Mouse (Mus musculus) small intestine, adult 2 months (tissue): ENCODE data around the gene Zfp90.

Experiments
- CTCF ChIP-seq: fragments of 200-500 bp; IDR thresholded peaks from 2 replicates; pipeline ENCODE4 v1.5.1; 2012; ENCODE audit warnings: low read depth, mild to moderate bottlenecking, control low read depth, inconsistent platforms, low read length, moderate library complexity, mixed read lengths; ENCODE audit not compliant: insufficient replicate concordance, insufficient read length; ENCODE audit errors: extremely low read depth
- POLR2A ChIP-seq: fragments of 200-500 bp; IDR thresholded peaks from 2 replicates; pipeline ENCODE4 v1.6.1; 2012; ENCODE audit warnings: low read depth, mild to moderate bottlenecking, control low read depth, inconsistent platforms, low read length, moderate library complexity

DNA sequence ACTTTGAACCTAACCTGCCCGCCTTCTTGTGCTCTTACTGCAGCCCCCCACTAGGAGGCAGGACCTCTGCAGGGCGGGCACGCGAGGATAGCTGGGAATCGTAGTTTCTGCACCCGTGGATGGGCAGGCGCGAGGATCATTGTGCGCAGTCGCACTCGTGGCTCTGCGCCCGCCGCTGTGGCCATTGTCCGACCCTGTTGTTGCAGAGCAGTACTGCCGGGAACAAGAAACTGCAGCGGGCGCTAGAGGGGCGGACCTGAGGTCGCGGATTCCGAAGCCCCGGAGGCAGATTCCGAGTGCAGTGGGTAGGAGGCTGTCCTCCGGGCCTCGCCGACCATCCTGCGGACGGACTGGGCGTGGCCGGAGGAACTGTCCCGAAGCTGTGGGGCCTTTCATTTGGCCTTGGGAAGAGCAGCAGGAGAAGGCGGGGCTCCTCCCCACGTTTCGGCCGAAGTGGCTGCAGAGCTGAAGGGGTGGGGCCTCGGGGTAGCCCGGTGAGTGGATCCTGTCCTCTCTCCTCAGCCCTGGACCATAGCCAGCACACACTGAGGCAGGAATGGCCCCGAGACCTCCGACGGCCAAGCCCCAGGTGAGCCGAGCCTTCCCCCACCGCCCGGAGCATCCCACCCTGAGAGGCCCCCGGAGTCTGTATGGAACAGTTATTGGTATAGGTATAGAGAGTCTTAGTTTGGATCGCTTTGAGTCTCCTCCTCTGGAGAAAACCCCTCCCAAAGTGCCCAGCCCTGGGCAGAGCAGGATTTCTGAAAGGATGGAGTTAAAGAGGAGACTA lies at the start of gene Zfp90:
- peak; percentile 67; the same call in 1 of the 2 replicates for TF ChIP-seq CTCF
- no peak for TF ChIP-seq POLR2A
